Mouse (Mus musculus) yolk sac, embryonic 10.5 days (tissue): Measurements from ENCODE around the gene Fabp2.

Source experiments
- DNase-seq: peaks from one replicate; pipeline ENCODE4 v3.0.0-alpha.2; 2017; ENCODE audit warnings: low spot score

Fabp2 gene

GRCm38 (mm10) chr3:122894772-122895171, at the start of gene Fabp2:
Gene Fabp2, plus strand, starts transcription at chr3:122895072.
- no peak for DNase-seq

GRCm38 (mm10) chr3:122848410-122849034, 46.4 kb upstream of the Fabp2 start:
- DNase-seq = peak; percentile 18

GRCm38 (mm10) chr3:122855149-122855548, 39.7 kb upstream of the Fabp2 start:
- no peak for DNase-seq

- no peak for DNase-seq
These were observed 35.0 kb upstream of the Fabp2 start for GRCm38 (mm10) chr3:122859829-122860228.

- no peak for DNase-seq
These were observed 34.0 kb upstream of the Fabp2 start for GRCm38 (mm10) chr3:122860573-122861498.

GRCm38 (mm10) chr3:122865092-122865491, 29.8 kb upstream of the Fabp2 start:
- no peak for DNase-seq

GRCm38 (mm10) chr3:122868270-122868669, 26.6 kb upstream of the Fabp2 start:
- no peak for DNase-seq

GRCm38 (mm10) chr3:122871596-122871995, 23.3 kb upstream of the Fabp2 start:
- DNase-seq = no peak

GRCm38 (mm10) chr3:122876870-122877269, 18.0 kb upstream of the Fabp2 start:
- no peak for DNase-seq

GRCm38 (mm10) chr3:122877543-122877942, 17.3 kb upstream of the Fabp2 start:
- DNase-seq = no peak

GRCm38 (mm10) chr3:122878705-122879315, 16.1 kb upstream of the Fabp2 start:
- DNase-seq = no peak

- DNase-seq = no peak
These were observed 7.2 kb upstream of the Fabp2 start for GRCm38 (mm10) chr3:122887505-122888301.

- no peak for DNase-seq
These were observed 6.5 kb upstream of the Fabp2 start for GRCm38 (mm10) chr3:122888371-122888819.

GRCm38 (mm10) chr3:122895189-122895731, 388 bp downstream of the Fabp2 start:
- peak; percentile 43 for DNase-seq

GRCm38 (mm10) chr3:122898254-122898653, 3.4 kb downstream of the Fabp2 start:
- DNase-seq = no peak

- peak; percentile 51 for DNase-seq
These were observed 9.0 kb downstream of the Fabp2 start for GRCm38 (mm10) chr3:122903746-122904433.

GRCm38 (mm10) chr3:122907841-122908240, 13.0 kb downstream of the Fabp2 start:
- DNase-seq = no peak

GRCm38 (mm10) chr3:122915493-122915892, 20.6 kb downstream of the Fabp2 start:
- no peak for DNase-seq

- no peak for DNase-seq
These were observed 21.4 kb downstream of the Fabp2 start for GRCm38 (mm10) chr3:122916191-122916680.

GRCm38 (mm10) chr3:122918672-122919071, 23.8 kb downstream of the Fabp2 start:
- no peak for DNase-seq

- no peak for DNase-seq
These were observed 24.4 kb downstream of the Fabp2 start, which contains the start of gene Gm10959 for GRCm38 (mm10) chr3:122919260-122919659. Gene Gm10959, minus strand, starts transcription at chr3:122919360.
